Mouse (Mus musculus) neural tube, embryonic 11.5 days (tissue): ENCODE data around the gene Ddx58. TPM values are rescaled to one million over a fixed set of nuclear protein-coding genes. Genes with fewer than 3 reads are reported as not detected.
A peak's percentile ranks its signal among the peaks of the same experiment; 100 is the strongest.

Experiments
- ATAC-seq: fragments of 200-750 bp; cut with Nextera tagmentation; 2 replicates; pipeline ENCODE4 v1.8.0; 2017; ENCODE audit warnings: moderate number of reproducible peaks, mild to moderate bottlenecking, moderate TSS enrichment, moderate library complexity; ENCODE audit not compliant: insufficient read depth, low FRiP score, low TSS enrichment
- DNase-seq: peaks from one replicate; pipeline ENCODE4 v3.0.0-alpha.2; 2015; ENCODE audit warnings: low spot score
- H3K27ac ChIP-seq: fragments of 300-500 bp; sonication (generic); 2 replicates; pipeline ENCODE4 v1.5.1; 2014; ENCODE audit warnings: low read depth, mild to moderate bottlenecking, low read length
- H3K27me3 ChIP-seq: fragments of 300-500 bp; sonication (generic); 2 replicates; pipeline ENCODE4 v1.6.1; 2014; ENCODE audit warnings: mild to moderate bottlenecking, low read length, mixed read lengths; ENCODE audit not compliant: control insufficient read depth, insufficient read depth
- H3K36me3 ChIP-seq: fragments of 300-500 bp; sonication (generic); 2 replicates; pipeline ENCODE4 v1.6.1; 2014; ENCODE audit warnings: mild to moderate bottlenecking, low read length, moderate library complexity, mixed read lengths; ENCODE audit not compliant: control insufficient read depth, insufficient read depth
- H3K4me1 ChIP-seq: fragments of 300-500 bp; sonication (generic); 2 replicates; pipeline ENCODE4 v1.6.1; 2014; ENCODE audit warnings: low read length, mixed read lengths; ENCODE audit not compliant: control insufficient read depth, insufficient read depth
- H3K4me2 ChIP-seq: fragments of 300-500 bp; sonication (generic); 2 replicates; pipeline ENCODE4 v1.6.1; 2014; ENCODE audit warnings: low read depth, mild to moderate bottlenecking, moderate library complexity
- H3K4me3 ChIP-seq: fragments of 300-500 bp; sonication (generic); 2 replicates; pipeline ENCODE4 v1.5.1; 2014; ENCODE audit warnings: low read depth, low read length
- H3K9ac ChIP-seq: fragments of 300-500 bp; sonication (generic); 2 replicates; pipeline ENCODE4 v1.6.1; 2014; ENCODE audit warnings: mild to moderate bottlenecking, low read length
- H3K9me3 ChIP-seq: fragments of 300-500 bp; sonication (generic); 2 replicates; pipeline ENCODE4 v1.6.1; 2016; ENCODE audit warnings: low read length; ENCODE audit not compliant: control insufficient read depth
- WGBS: fragments of 180-500 bp; shearing (Covaris S2); extraction: QIAGEN DNeasy Blood & Tissue Kit; methylation state at CpG from one replicate; pipeline ENCODE4 v1.1.7; 2014; 5-methylcytosine and 5-hydroxymethylcytosine counted together
- polyA plus RNA-seq: library from polyadenylated mRNA; unstranded; fragments of >200 nt; fragmentation: Nextera tagmentation; extraction: Ambion mirVana; gene quantifications from 2 replicates; pipeline ENCODE4 v1.2.1, GENCODE M21; 2014

Ddx58 gene
- polyA plus RNA-seq, 1 experiment from 2014 or later: 2.8 TPM

GRCm38 (mm10) chr4:40240272-40240744 is 680 bp upstream of the Ddx58 start:
- ATAC-seq (no peak), DNase-seq (no peak)
- H3K4me3 ChIP-seq: peak overlapping the region; percentile 48
- H3K4me1 ChIP-seq: 0 out of 2 replicates have a peak, but pooled peaks cover 3% of the 10 kb centered on the region
- peak overlapping the region; percentile 78 for H3K4me2 ChIP-seq
- 34% methylated on average over 5 of the region's 5 CpGs for WGBS
- no peaks in the 10 kb centered on the region for H3K27me3 ChIP-seq
- no peaks in the 10 kb centered on the region for H3K36me3 ChIP-seq
- H3K9ac ChIP-seq: no peak overlapping the region
- H3K27ac ChIP-seq: no peak overlapping the region
- no peaks in the 10 kb centered on the region for H3K9me3 ChIP-seq

- peak overlapping the region; percentile 50 for H3K9ac ChIP-seq
- 5% methylated on average over 17 of the region's 17 CpGs for WGBS
These were observed 882 bp downstream of the Ddx58 start for GRCm38 (mm10) chr4:40238483-40239408.

GRCm38 (mm10) chr4:40236829-40237228 is 2.8 kb downstream of the Ddx58 start:
- Histone ChIP-seq H3K9me3 (no peaks in the 10 kb centered on the region), H3K9ac (no peak overlapping the region), H3K36me3 (no peaks in the 10 kb centered on the region), H3K4me3 (no peak overlapping the region), H3K4me1 (0 out of 2 replicates have a peak, but pooled peaks cover 3% of the 10 kb centered on the region), H3K4me2 (no peak overlapping the region), H3K27me3 (no peaks in the 10 kb centered on the region), H3K27ac (no peak overlapping the region)
- DNase-seq (no peak), ATAC-seq (no peak)
- 95% methylated on average over 4 of the region's 4 CpGs for WGBS

More at GRCm38 (mm10) chr4:40238483-40239408, 882 bp downstream of the Ddx58 start:
- Histone ChIP-seq H3K4me3 (peak overlapping the region; percentile 48), H3K36me3 (no peaks in the 10 kb centered on the region), H3K27ac (no peak overlapping the region), H3K4me1 (0 out of 2 replicates have a peak, but pooled peaks cover 3% of the 10 kb centered on the region), H3K9me3 (no peaks in the 10 kb centered on the region), H3K4me2 (peak overlapping the region; percentile 78), H3K27me3 (no peaks in the 10 kb centered on the region)
- 0 out of 2 replicates have a peak, but pooled peaks have one; percentile 38 for ATAC-seq
- peak; percentile 17 for DNase-seq

DNA sequence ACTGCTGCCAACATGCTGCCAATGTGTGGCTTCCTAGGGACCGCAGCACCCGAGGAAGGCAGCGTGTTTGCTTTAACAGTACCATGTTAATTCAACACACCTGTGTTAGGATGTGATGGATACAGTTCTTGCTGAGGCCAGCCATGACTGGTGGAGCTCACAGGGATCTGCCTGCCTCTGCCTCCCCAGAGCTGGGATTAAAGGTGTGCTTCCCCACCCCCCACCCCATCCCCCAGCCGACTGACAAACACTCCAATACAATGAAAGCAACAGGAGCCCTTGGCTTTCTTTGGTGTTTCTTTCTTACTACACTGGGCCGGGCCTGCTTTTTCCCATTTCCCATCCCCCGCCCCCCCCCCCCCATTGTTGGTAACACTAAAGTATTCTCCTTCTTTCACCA is 5.4 kb downstream of the Ddx58 start:
- WGBS: 78% methylated on average over 6 of the region's 6 CpGs

DNA sequence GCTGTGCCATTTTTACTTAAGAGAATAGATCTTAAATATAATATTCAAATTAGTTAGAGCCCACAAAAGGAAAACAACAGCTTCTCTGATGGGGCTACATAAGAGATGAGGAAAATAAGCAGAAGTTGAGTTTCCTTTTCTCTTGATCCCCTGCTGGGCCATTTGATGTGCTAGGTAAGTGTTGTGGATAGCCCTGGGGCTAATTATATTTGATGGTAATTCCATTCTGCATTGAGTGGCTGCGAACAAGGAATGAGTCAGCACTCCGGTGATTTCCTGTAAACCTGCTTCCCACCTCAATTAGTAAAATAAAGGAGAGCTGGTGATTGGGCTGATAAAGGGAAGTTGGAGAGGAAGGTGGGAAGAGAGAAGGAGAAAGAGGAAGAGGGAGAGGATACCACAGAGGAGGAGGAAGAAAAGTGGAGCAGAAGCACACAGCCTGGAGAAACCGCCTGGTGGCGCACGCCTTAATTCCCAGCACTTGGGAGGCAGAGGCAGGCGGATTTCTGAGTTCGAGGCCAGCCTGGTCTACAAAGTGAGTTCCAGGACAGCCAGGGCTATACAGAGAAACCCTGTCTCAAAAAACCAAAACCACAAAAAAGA is 6.5 kb downstream of the Ddx58 start:
- H3K27ac ChIP-seq: no peak overlapping the region
- ATAC-seq: no peak
- H3K9ac ChIP-seq: no peak overlapping the region
- no peak overlapping the region for H3K4me3 ChIP-seq
- DNase-seq: no peak
- H3K9me3 ChIP-seq: no peaks in the 10 kb centered on the region
- 95% methylated on average over 7 of the region's 7 CpGs for WGBS
- H3K4me1 ChIP-seq: no peaks in the 10 kb centered on the region
- H3K27me3 ChIP-seq: no peaks in the 10 kb centered on the region
- no peak overlapping the region for H3K4me2 ChIP-seq
- H3K36me3 ChIP-seq: no peaks in the 10 kb centered on the region

More for the DNA sequence above, 5.4 kb downstream of the Ddx58 start:
- H3K27ac ChIP-seq: no peak overlapping the region
- H3K4me1 ChIP-seq: 0 out of 2 replicates have a peak, but pooled peaks cover 3% of the 10 kb centered on the region
- ATAC-seq (no peak), DNase-seq (no peak)
- H3K9me3 ChIP-seq: no peaks in the 10 kb centered on the region
- H3K4me2 ChIP-seq: no peak overlapping the region
- H3K9ac ChIP-seq: no peak overlapping the region
- H3K27me3 ChIP-seq: no peaks in the 10 kb centered on the region
- H3K36me3 ChIP-seq: no peaks in the 10 kb centered on the region
- H3K4me3 ChIP-seq: no peak overlapping the region

- Histone ChIP-seq H3K4me2 (no peak overlapping the region), H3K4me3 (no peak overlapping the region), H3K9ac (no peak overlapping the region), H3K36me3 (no peaks in the 10 kb centered on the region), H3K27ac (no peak overlapping the region), H3K4me1 (no peaks in the 10 kb centered on the region), H3K9me3 (no peaks in the 10 kb centered on the region), H3K27me3 (no peaks in the 10 kb centered on the region)
- 97% methylated on average over 6 of the region's 6 CpGs for WGBS
- ATAC-seq (no peak), DNase-seq (no peak)
These were observed 9.9 kb downstream of the Ddx58 start for GRCm38 (mm10) chr4:40229723-40230122.

GRCm38 (mm10) chr4:40227886-40228285 is 11.7 kb downstream of the Ddx58 start:
- Histone ChIP-seq H3K36me3 (no peaks in the 10 kb centered on the region), H3K9me3 (no peaks in the 10 kb centered on the region), H3K27ac (no peak overlapping the region), H3K4me1 (no peaks in the 10 kb centered on the region), H3K27me3 (no peaks in the 10 kb centered on the region), H3K4me3 (no peak overlapping the region), H3K4me2 (no peak overlapping the region), H3K9ac (no peak overlapping the region)
- 89% methylated on average over 7 of the region's 7 CpGs for WGBS
- DNase-seq: no peak
- ATAC-seq: no peak

- WGBS: 88% methylated on average over 11 of the region's 11 CpGs
- DNase-seq: no peak
These were observed 12.5 kb downstream of the Ddx58 start for GRCm38 (mm10) chr4:40227131-40227530.

More at GRCm38 (mm10) chr4:40227131-40227530, 12.5 kb downstream of the Ddx58 start:
- Histone ChIP-seq H3K36me3 (no peaks in the 10 kb centered on the region), H3K27me3 (no peaks in the 10 kb centered on the region), H3K4me1 (no peaks in the 10 kb centered on the region), H3K9ac (no peak overlapping the region), H3K9me3 (no peaks in the 10 kb centered on the region), H3K4me3 (no peak overlapping the region), H3K27ac (no peak overlapping the region), H3K4me2 (no peak overlapping the region)
- ATAC-seq: no peak
